Mouse (Mus musculus) myocyte (in vitro differentiated cells): ENCODE measurements around the gene Gmpr2.

Source experiments
- E2F4 ChIP-seq: IDR thresholded peaks from one replicate; pipeline ENCODE4 v1.6.1; 2011; ENCODE audit warnings: mild to moderate bottlenecking, control low read depth, moderate library complexity; ENCODE audit not compliant: insufficient read depth
- MAX ChIP-seq: IDR thresholded peaks from one replicate; pipeline ENCODE4 v1.6.1; 2011; ENCODE audit warnings: low read depth, mild to moderate bottlenecking, control low read depth
- POLR2A ChIP-seq: IDR thresholded peaks from one replicate; pipeline ENCODE4 v1.6.1; 2011; ENCODE audit warnings: low read depth, mild to moderate bottlenecking, control low read depth, moderate library complexity; ENCODE audit not compliant: insufficient read length
- POLR2AphosphoS2 ChIP-seq: IDR thresholded peaks from one replicate; pipeline ENCODE4 v1.6.1; 2011; ENCODE audit warnings: low read depth, control low read depth; ENCODE audit not compliant: insufficient read length
- TCF12 ChIP-seq: IDR thresholded peaks from one replicate; pipeline ENCODE4 v1.6.1; 2011; ENCODE audit warnings: mild to moderate bottlenecking, control low read depth; ENCODE audit not compliant: poor library complexity, insufficient read depth, severe bottlenecking

DNA sequence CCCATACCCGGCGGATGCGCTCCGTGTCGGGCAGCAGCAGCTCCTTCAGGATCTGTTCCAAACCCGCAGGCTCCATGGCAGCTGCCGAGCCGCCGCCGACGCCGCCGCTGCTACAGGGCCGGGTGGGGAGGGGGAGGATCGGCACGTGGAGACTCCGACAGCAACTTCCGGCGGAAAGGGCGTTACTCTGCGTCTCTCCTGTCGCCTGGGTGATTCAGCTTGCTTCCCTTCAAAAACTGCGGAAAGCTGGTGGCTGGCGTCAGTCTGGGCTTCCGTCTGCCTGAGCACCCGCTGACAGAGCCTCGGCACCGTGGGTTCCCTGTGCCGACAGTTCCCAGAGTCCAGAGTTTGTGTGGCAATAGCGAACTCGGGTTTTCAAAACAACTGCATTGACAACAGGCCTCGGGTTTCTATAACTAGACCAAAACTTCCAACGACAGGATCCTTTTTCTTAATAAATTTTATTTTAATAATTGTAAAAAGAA is 36.2 kb upstream of the Gmpr2 start, which contains the start of gene Ipo4:
- TF ChIP-seq POLR2A (peak; percentile 78), TCF12 (no peak), E2F4 (no peak), POLR2AphosphoS2 (peak; percentile 96), MAX (peak; percentile 40)
